Mouse (Mus musculus) gastrocnemius, adult 8-10 months (tissue): ENCODE results near the gene Efna3. TPM values are rescaled to one million over a fixed set of nuclear protein-coding genes. Genes with fewer than 3 reads are reported as not detected.

Experiments used
- total RNA-seq, 4 experiments: library from RNA; stranded (reverse); gene quantifications; 2 replicates each; pipeline ENCODE4 v1.2.4; 2022

Efna3 gene
- total RNA-seq, 4 experiments from 2014 or later = not detected

Other genes starting within 250 kb of the Efna3 start
- 10 to 100 TPM; 15.5 to 22.2 (median 18.9) TPM for gene Rusc1, start 229.7 kb downstream of the Efna3 start, total RNA-seq
- not detected for gene Gm43738, start 221.9 kb downstream of the Efna3 start, total RNA-seq
- gene Fdps, start 221.0 kb downstream of the Efna3 start, total RNA-seq = 10 to 100 TPM; 25.9 to 30.1 (median 27.9) TPM
- under 1 TPM in 1 of 4 experiments, not detected in 3; 0.11 TPM for gene Pklr, start 186.8 kb downstream of the Efna3 start, total RNA-seq
- gene Hcn3, start 162.8 kb downstream of the Efna3 start, total RNA-seq = under 1 TPM in 3 of 4 experiments, not detected in 1; 0.44 to 0.68 (median 0.51) TPM
- gene Clk2, start 158.2 kb downstream of the Efna3 start, total RNA-seq = 10 to 100 TPM; 13.6 to 21.5 (median 15.1) TPM
- gene Scamp3, start 145.5 kb downstream of the Efna3 start, total RNA-seq = 10 to 100 TPM; 35.7 to 40.0 (median 37.3) TPM
- 10 to 100 TPM; 19.2 to 22.6 (median 20.3) TPM for gene Fam189b, start 139.8 kb downstream of the Efna3 start, total RNA-seq
- gene Gba, start 120.0 kb downstream of the Efna3 start, total RNA-seq = 10 to 100 TPM; 14.4 to 21.5 (median 19.2) TPM
- gene Thbs3, start 107.8 kb downstream of the Efna3 start, total RNA-seq = 1 to 10 TPM; 1.8 to 6.1 (median 3.4) TPM
- gene Mtx1, start 95.9 kb downstream of the Efna3 start, total RNA-seq = 10 to 100 TPM; 32.0 to 44.5 (median 38.3) TPM
- 1 to 10 TPM in 1 of 4 experiments, under 1 TPM in 3; 0.24 to 1.0 (median 0.52) TPM for gene Muc1, start 93.9 kb downstream of the Efna3 start, total RNA-seq
- 10 to 100 TPM; 64.7 to 88.3 (median 74.6) TPM for gene Krtcap2, start 77.0 kb downstream of the Efna3 start, total RNA-seq
- gene Trim46, start 76.7 kb downstream of the Efna3 start, total RNA-seq = under 1 TPM; 0.10 to 0.45 (median 0.11) TPM
- gene Dpm3, start 63.6 kb downstream of the Efna3 start, total RNA-seq = 10 to 100 TPM; 15.9 to 28.8 (median 19.6) TPM
- gene Slc50a1, start 52.4 kb downstream of the Efna3 start, total RNA-seq = 1 to 10 TPM; 6.3 to 9.0 (median 7.7) TPM
- 10 to 100 TPM in 1 of 4 experiments, 1 to 10 TPM in 3; 8.7 to 10.8 (median 8.8) TPM for gene Efna1, start 41.8 kb downstream of the Efna3 start, total RNA-seq
- not detected for gene Efna4, start 15.1 kb upstream of the Efna3 start, total RNA-seq
- gene Adam15, start 27.0 kb upstream of the Efna3 start, total RNA-seq = 10 to 100 TPM; 13.0 to 17.0 (median 16.4) TPM
- gene Dcst2, start 39.0 kb upstream of the Efna3 start, total RNA-seq = under 1 TPM in 1 of 4 experiments, not detected in 3; 0.13 TPM
- not detected for gene Dcst1, start 42.3 kb upstream of the Efna3 start, total RNA-seq
- 10 to 100 TPM; 24.0 to 29.5 (median 27.7) TPM for gene Zbtb7b, start 71.8 kb upstream of the Efna3 start, total RNA-seq
- 1 to 10 TPM in 1 of 4 experiments, not detected in 3; 2.8 TPM for gene Lenep, start 79.8 kb upstream of the Efna3 start, total RNA-seq
- gene Flad1, start 88.9 kb upstream of the Efna3 start, total RNA-seq = 10 to 100 TPM; 37.8 to 46.1 (median 41.6) TPM
- 1 to 10 TPM; 2.3 to 3.4 (median 2.6) TPM for gene Cks1b, start 95.4 kb upstream of the Efna3 start, total RNA-seq
- 10 to 100 TPM; 14.1 to 20.6 (median 17.7) TPM for gene Shc1, start 95.5 kb upstream of the Efna3 start, total RNA-seq
- gene Pygo2, start 107.2 kb upstream of the Efna3 start, total RNA-seq = 10 to 100 TPM in 3 of 4 experiments, 1 to 10 TPM in 1; 9.2 to 12.3 (median 10.1) TPM
- gene Pbxip1, start 113.7 kb upstream of the Efna3 start, total RNA-seq = 100 to 1,000 TPM; 248 to 302 (median 260) TPM
- gene Pmvk, start 131.6 kb upstream of the Efna3 start, total RNA-seq = 1 to 10 TPM; 4.8 to 8.6 (median 6.6) TPM
- gene Kcnn3, start 197.2 kb upstream of the Efna3 start, total RNA-seq = 1 to 10 TPM; 1.3 to 2.3 (median 1.8) TPM